Mouse (Mus musculus): ENCODE measurements around the gene Eif3k.

DNA sequence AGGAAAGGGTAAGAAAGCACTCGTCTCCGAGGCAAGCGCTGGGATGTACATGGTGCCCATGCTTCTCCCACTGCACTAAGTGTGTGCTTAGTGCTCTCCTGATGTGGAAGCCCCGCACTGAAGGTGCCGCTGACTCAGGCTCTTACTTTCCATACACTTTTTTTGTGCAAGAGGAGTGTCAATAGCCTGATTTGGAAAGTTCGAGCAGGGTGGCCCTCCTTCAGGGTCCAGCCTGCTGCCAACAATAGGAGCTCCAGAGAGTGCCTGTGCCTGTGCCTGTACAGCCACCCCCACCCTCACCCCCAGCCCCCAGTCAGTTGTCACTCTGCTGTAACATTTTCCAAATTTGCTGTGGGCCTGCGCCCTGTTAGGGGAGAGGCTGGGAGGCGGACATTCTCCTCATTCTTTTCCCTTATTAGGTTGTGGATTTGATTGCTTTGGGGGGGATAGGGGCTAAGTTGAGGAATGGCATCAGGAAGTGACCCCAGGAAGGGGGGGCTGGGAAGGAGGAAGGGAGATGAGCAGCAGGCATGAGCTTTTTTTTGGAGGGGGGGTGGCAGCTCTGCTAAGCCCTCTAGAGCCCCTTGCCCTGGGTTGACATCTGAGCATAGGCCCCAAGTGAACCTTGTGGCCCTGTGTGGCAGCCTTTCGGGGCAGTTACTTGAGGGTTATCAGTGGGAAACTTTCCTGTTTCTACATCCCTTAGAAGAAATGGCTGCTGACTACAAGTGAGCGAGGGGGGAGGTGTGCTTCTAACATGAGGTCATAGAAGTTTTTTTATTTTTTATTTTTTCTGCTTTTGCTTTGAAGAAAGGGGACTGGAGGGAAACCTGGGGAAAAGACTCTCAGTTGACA, 36.0 kb downstream of the Eif3k start:
- no peak for TF ChIP-seq CTCF (IDR thresholded peaks at IDR 0.05; ENCODE audit: borderline replicate concordance, insufficient read depth, low read length)
- TF ChIP-seq POLR2A (IDR thresholded peaks at IDR 0.05; ENCODE audit: low read depth, low read length), result no peak

Measured in embryonic fibroblast, embryonic 13.5 days (primary cell).